Mouse (Mus musculus) megakaryocyte, embryonic 14.5 days (primary cell): Measurements from ENCODE around the gene Utrn.

Experiments used
- FLI1 ChIP-seq: IDR thresholded peaks from 2 replicates; pipeline ENCODE4 v1.6.1; 2012; ENCODE audit warnings: low read length, inconsistent platforms, mixed read lengths
- GATA1 ChIP-seq: IDR thresholded peaks from 3 replicates; pipeline ENCODE4 v1.6.1; 2012; ENCODE audit warnings: mixed read lengths, low read length, inconsistent platforms, borderline replicate concordance

DNA sequence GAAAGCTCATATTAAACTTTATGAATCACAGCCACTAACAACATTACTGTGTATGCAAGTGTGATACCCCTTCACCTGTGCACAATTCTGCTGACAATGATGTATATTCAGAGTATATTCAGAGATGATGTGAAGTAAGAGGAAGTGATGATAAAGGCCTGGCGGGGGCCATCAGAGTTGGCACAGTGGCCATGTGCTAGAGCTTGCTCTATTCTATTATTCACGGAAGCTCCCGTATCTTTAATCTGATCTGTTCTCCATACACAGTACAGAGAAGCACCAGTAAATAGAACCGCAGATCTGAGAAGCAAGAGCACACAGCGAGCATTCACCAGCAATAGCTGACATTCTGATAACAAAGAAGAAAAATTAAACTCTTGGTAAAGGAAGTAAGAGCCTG lies 238.2 kb downstream of the Utrn start:
- TF ChIP-seq GATA1 (no peak), FLI1 (no peak)
